Mouse (Mus musculus): ENCODE results near the gene Dync1i1. TPM values are rescaled to one million over a fixed set of nuclear protein-coding genes. Genes with fewer than 3 reads are reported as not detected.

Gene Dync1i1
- polyA plus RNA-seq, 1 experiment from 2014 or later = not detected

DNA sequence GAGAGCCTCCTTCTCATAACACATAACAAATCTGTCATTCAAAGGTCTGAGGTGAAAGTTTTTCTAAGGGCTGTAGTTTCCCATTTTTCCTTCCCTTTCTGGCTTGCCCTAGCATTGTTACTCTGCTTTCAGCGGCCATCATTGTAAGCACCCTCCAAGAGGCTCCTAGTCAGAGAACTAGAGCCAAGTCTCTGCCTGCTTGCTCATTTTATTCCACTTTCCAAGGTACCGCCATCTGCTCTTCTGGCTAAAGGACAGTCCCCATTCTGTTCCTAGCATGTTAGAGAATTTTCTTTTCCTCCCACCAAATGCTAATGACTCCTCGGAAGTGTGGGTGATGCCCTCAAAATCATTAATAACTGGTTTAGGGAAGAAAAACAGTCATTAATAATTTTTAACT is 276.6 kb downstream of the Dync1i1 start:
- no peak overlapping the region for H3K4me3 ChIP-seq (ENCODE audit: inconsistent target)
- 83% methylated on average over 3 of the region's 3 CpGs for WGBS (ENCODE audit: missing documents)
- no peaks in the 10 kb centered on the region for H3K36me3 ChIP-seq (ENCODE audit: inconsistent target)
- H3K79me2 ChIP-seq (ENCODE audit: inconsistent target) = no peaks in the 10 kb centered on the region
- H3K27ac ChIP-seq = no peak overlapping the region

DNA sequence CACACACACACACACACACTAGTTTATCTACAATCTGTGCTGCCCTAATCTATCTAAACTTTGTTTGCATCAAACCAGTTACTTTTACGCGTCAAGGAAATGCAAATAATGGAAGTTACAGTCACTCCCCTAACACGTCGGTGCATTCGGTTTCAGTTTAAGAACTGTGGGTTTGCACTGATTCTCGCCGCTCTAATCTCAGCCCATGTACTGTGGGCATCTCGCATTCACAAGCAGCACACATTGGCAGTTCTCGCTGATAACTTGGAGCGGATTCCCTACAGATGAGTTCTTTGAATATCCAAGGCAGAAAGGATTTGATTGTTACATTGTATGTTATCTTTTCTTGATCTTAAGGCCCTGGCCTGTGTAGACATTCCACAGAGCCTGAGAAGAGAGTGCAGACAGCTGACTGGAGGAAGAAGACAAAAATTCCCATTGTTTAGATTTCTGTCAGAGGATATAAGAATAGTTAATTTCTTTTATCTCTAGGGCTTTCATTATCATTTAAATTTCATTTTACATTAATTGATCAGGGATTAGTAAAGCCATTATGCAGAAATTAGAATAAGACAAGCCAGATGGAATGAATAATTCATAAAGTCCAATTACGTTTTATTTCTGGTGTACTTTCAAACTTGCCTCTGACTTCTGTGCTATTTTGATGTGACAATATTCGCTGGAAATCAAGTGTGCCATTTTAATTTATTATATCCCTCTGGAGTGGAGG is 279.5 kb downstream of the Dync1i1 start:
- WGBS (ENCODE audit: missing documents) = 63% methylated on average over 12 of the region's 12 CpGs
- Histone ChIP-seq H3K27ac (no peak overlapping the region), H3K4me3 (ENCODE audit: inconsistent target) (no peak overlapping the region), H3K36me3 (ENCODE audit: inconsistent target) (no peaks in the 10 kb centered on the region), H3K79me2 (ENCODE audit: inconsistent target) (no peaks in the 10 kb centered on the region)

DNA sequence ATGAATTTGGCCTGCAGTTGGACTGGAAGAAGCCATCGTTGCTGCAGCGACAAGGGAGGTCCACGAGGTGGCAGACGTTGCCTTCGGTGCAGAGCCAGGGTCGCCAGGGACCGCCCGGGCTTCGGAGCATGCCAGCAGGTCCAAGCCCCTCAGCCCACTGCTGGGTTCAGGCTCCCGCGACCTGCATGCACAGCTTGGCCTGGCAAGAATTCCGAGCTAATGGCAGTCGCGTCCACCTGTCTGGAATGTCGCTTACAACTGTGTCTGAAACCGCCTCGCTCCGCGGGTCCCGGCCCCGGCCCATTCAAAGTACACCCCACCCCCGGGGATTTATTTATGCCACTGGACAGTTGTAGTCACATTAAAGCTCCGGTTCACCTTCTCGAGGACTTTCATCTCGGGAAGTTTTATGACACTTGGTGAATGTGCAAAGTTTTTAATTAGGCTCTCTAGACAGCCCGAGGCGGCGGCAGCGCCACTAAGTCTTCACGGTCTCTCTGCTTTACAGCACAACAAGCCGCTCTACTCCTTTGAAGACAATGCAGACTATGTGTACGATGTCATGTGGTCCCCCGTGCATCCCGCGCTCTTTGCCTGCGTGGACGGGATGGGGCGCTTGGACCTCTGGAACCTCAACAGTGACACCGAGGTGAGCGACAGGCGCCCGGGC is 280.5 kb downstream of the Dync1i1 start:
- Histone ChIP-seq H3K4me3 (ENCODE audit: inconsistent target) (peak overlapping the region; percentile 26), H3K27ac (no peak overlapping the region), H3K79me2 (ENCODE audit: inconsistent target) (no peaks in the 10 kb centered on the region), H3K36me3 (ENCODE audit: inconsistent target) (no peaks in the 10 kb centered on the region)
- 7% methylated on average over 41 of the region's 42 CpGs for WGBS (ENCODE audit: missing documents)

DNA sequence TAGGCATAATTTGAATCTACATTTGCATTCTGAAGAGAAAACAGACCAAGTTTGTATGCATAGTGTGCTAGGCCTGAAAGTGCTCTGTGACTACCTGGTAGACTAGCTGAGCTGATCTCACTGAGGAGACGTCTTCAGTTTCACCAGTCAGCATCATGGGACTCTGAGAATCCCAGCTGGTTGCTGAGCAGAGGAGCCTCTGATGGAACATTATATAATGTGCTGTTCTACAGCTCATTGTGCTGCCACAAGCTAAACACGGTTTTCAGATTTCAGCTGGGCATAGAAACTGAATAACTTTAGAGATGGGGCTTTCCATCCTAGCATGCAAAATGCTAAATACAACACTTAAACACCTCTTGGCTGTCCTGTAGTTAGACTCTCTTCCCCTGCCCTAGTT is 285.9 kb downstream of the Dync1i1 start:
- no peak overlapping the region for H3K4me3 ChIP-seq (ENCODE audit: inconsistent target)
- no peaks in the 10 kb centered on the region for H3K79me2 ChIP-seq (ENCODE audit: inconsistent target)
- H3K36me3 ChIP-seq (ENCODE audit: inconsistent target) = no peaks in the 10 kb centered on the region
- 90% methylated on average over 2 of the region's 2 CpGs for WGBS (ENCODE audit: missing documents)
- H3K27ac ChIP-seq = no peak overlapping the region

DNA sequence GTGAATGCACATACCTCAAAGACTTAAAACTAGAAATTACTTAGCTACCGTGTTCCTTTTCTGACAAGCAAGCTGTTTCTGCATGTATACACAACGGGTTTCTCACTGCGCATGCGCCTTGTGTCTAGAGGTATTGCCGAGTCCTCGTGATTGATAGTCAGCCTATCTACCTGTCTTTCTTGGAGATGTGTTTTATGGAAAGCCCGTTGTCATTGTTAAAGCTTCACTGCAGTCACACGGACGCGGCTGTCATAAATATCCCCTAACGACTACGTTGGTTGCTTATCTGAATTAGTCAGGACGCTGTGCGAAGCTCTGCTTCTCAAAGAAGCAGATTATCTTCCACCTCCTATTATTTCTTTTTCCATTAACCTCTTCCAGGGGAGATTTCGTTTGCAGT is 290.2 kb downstream of the Dync1i1 start:
- Histone ChIP-seq H3K4me3 (ENCODE audit: inconsistent target) (no peak overlapping the region), H3K27ac (no peak overlapping the region), H3K79me2 (ENCODE audit: inconsistent target) (no peaks in the 10 kb centered on the region), H3K36me3 (ENCODE audit: inconsistent target) (no peaks in the 10 kb centered on the region)
- WGBS (ENCODE audit: missing documents) = 68% methylated on average over 15 of the region's 15 CpGs

DNA sequence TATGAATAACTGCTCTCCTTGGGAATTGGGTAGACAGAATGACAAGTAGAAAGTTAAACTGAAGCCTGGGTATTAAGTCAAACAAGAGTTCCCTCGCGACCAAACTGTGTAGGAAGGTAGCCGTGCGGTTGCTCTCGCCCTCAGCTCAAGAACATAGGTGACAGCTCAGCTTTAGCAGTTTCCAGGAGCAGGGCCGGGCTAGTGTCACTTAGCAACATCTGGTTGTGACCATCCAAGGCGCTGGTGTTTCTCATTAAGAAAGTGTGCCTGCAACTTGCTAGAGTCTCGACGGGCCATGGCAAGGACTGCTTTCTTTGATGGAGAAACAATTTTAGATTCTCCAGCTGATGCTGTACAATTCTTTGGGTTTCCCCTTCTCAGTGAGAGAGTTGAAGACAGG is 291.5 kb downstream of the Dync1i1 start:
- WGBS (ENCODE audit: missing documents) = 90% methylated on average over 9 of the region's 9 CpGs
- Histone ChIP-seq H3K79me2 (ENCODE audit: inconsistent target) (no peaks in the 10 kb centered on the region), H3K27ac (no peak overlapping the region), H3K36me3 (ENCODE audit: inconsistent target) (no peaks in the 10 kb centered on the region), H3K4me3 (ENCODE audit: inconsistent target) (no peak overlapping the region)

DNA sequence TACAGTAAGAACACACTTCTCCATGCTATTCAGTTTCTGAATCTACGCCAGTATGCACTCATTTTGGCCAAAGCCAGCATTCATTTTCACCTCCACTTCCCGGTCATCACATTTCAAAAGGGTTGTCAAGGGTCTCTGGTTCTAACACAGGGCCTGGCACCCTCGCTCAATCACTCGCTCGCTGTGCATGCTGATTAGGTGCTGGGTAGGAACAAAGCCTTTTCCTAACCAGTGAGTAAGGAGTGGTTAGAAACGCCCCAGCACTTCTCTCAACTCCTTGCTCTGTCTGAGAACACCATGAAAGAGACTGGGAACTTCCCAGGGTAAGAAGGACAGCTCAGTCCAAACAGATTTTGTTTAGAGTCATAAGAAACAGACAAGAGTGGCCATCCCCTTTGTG is 298.5 kb downstream of the Dync1i1 start:
- WGBS (ENCODE audit: missing documents) = 76% methylated on average over 6 of the region's 6 CpGs
- H3K36me3 ChIP-seq (ENCODE audit: inconsistent target) = no peaks in the 10 kb centered on the region
- H3K27ac ChIP-seq = no peak overlapping the region
- H3K79me2 ChIP-seq (ENCODE audit: inconsistent target) = no peaks in the 10 kb centered on the region
- H3K4me3 ChIP-seq (ENCODE audit: inconsistent target) = no peak overlapping the region

DNA sequence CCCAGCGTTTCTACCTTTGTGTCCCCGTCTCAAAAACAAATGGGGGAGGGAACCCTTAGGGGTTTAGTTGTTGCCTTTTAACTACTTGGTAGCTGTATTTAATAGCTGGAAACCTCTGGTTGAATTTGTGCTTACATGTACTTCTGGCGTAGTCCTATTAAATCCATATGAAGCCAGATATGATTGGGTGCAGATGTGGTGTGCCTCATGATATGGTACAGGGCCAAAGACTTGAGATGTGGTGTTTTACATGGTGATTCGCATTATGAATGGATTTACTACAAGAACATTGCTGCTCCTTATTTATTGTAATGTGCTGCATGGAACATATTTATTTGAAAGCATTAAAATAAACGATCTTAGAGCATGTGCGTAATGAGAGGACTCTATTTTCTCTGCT is 302.2 kb downstream of the Dync1i1 start:
- Histone ChIP-seq H3K27ac (no peak overlapping the region), H3K36me3 (ENCODE audit: inconsistent target) (no peaks in the 10 kb centered on the region), H3K4me3 (ENCODE audit: inconsistent target) (no peak overlapping the region), H3K79me2 (ENCODE audit: inconsistent target) (no peaks in the 10 kb centered on the region)
- 97% methylated on average over 6 of the region's 6 CpGs for WGBS (ENCODE audit: missing documents)

DNA sequence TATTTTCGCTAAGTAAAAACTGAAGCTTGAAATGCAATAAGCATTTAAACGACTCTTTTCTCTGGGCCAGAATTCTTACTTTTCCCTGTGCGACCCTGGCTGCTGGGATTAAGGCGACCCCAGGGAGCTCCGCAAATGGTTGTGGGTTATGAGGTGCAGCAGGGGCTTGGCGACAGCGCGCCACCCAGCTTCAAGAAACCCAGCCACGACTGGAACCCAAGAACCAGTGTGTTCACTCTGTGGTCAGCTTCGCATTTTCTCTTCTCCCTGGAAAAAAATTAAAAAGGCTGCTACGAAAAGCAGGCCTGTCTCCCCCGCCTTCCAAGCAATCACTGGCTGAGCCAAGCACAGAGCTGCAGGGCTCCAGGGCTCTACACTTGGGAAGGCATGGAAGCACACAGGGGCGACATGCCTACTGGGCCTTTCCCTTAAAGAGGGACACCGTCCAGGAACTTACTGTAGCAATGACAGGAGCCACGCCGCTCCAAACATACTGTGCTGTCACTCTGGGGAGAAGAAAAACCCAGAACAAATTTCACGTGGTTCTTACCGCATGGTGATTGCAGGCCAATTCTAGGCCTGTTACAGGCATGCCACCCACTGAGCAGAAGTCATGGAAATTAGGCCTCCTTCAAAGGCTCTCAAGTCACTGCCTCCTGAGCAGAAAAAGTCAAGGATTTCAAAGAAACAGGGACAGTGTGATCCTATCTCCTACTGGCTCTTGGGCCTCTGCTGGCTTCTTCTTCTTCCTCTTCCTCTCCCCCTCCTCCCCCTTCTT is 313.5 kb downstream of the Dync1i1 start:
- no peak overlapping the region for H3K4me3 ChIP-seq (ENCODE audit: inconsistent target)
- no peaks in the 10 kb centered on the region for H3K79me2 ChIP-seq (ENCODE audit: inconsistent target)
- WGBS (ENCODE audit: missing documents) = 91% methylated on average over 18 of the region's 18 CpGs
- no peaks in the 10 kb centered on the region for H3K36me3 ChIP-seq (ENCODE audit: inconsistent target)
- H3K27ac ChIP-seq = no peak overlapping the region

DNA sequence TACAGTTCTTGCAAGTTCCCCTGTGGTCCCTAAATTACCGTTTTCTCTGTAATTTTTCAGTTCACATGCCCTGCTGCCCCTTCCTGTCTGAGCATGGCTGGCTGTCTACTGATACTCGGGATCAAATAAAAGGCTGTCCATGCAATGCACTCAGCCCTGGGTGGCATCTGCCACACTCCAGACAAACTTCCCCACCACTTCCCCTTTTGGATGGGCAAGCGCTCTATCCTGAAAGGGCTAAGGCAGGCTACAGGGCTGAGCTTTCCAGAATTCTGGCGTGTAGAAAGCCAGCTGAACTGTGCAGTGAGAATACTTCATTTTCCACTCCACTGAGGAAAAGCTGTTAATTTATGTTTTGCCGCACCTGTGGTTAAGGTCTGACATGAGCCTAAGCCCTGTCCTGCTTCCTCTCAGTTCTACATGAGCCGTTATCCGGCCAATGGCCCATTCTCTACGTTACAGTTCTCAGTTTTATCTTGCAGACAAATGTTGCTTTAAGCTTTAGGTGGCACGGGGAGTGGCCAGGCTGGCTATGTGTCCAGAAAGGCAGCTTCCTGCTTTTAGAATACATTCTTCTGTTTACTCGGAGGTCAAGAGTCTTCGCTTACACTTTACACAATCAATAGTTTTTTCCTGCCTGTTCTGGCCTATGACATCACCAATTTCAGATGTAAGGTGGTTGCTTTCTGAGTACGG is 321.4 kb downstream of the Dync1i1 start:
- no peak overlapping the region for H3K27ac ChIP-seq
- no peaks in the 10 kb centered on the region for H3K36me3 ChIP-seq (ENCODE audit: inconsistent target)
- H3K79me2 ChIP-seq (ENCODE audit: inconsistent target) = no peaks in the 10 kb centered on the region
- 40% methylated on average over 12 of the region's 12 CpGs for WGBS (ENCODE audit: missing documents)
- H3K4me3 ChIP-seq (ENCODE audit: inconsistent target) = no peak overlapping the region

DNA sequence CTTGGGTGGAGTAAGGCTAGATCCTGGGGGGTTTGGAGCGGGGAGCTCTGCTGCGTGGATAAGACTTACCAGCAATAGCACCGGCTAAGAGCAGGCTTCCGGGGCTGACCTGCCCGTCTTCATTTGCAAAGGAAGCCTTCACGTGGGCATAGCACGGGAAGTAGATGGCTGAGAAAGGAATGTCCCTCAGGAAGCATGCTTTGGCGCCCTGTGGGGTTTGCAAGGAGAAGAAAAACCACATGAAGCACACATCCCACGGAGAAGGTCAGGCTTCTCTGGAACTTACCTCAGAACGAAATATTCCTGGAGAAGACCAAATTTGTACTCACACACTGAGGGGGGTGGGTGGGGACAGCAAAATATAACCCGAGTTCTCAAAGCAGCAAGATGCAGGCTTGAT is 327.3 kb downstream of the Dync1i1 start:
- H3K27ac ChIP-seq = no peak overlapping the region
- WGBS (ENCODE audit: missing documents) = 77% methylated on average over 11 of the region's 11 CpGs
- H3K4me3 ChIP-seq (ENCODE audit: inconsistent target) = no peak overlapping the region
- H3K79me2 ChIP-seq (ENCODE audit: inconsistent target) = no peaks in the 10 kb centered on the region
- no peaks in the 10 kb centered on the region for H3K36me3 ChIP-seq (ENCODE audit: inconsistent target)

DNA sequence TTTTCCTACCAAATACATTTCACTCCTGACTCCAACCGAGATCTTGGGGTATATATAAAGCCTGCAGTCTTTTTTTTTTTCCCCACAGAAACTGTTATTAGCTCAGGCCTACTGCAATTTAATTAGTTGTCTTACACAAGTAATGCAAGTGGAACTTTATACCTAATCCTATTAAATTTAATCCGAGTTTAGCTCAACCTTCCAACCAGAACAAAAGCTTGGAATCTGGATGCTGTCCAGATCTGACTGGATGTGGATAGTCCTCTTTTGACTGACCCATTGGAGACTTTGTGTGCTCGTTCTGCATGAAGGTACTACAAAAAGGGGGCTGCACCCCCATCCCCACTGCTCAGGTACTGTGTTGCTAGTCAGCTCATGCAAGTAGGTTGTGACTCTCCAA is 328.5 kb downstream of the Dync1i1 start:
- no peak overlapping the region for H3K4me3 ChIP-seq (ENCODE audit: inconsistent target)
- H3K27ac ChIP-seq = no peak overlapping the region
- no peaks in the 10 kb centered on the region for H3K79me2 ChIP-seq (ENCODE audit: inconsistent target)
- WGBS (ENCODE audit: missing documents) = 94% methylated on average over 3 of the region's 3 CpGs
- H3K36me3 ChIP-seq (ENCODE audit: inconsistent target) = no peaks in the 10 kb centered on the region

DNA sequence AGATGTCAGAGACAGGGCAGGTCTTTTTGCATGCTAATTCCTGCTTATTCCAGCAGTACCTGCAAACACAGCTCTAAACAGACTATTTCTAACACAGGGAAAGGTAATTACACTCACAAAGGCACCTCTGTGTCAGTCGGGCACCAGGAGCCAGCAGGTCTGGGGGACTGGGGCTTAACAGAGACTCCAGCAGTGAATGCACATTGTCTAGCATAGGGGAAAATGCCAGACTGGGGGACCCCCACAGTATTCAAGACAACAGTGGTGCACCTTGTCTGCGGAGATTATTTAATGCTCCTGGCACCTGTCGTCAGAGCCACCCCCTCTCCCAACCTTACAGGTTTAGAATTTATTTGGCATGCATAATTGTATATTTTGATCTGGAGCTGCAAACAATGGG is 333.1 kb downstream of the Dync1i1 start:
- H3K79me2 ChIP-seq (ENCODE audit: inconsistent target) = no peaks in the 10 kb centered on the region
- H3K27ac ChIP-seq = no peak overlapping the region
- no peaks in the 10 kb centered on the region for H3K36me3 ChIP-seq (ENCODE audit: inconsistent target)
- WGBS (ENCODE audit: missing documents) = 93% methylated on average over 3 of the region's 3 CpGs
- H3K4me3 ChIP-seq (ENCODE audit: inconsistent target) = no peak overlapping the region

DNA sequence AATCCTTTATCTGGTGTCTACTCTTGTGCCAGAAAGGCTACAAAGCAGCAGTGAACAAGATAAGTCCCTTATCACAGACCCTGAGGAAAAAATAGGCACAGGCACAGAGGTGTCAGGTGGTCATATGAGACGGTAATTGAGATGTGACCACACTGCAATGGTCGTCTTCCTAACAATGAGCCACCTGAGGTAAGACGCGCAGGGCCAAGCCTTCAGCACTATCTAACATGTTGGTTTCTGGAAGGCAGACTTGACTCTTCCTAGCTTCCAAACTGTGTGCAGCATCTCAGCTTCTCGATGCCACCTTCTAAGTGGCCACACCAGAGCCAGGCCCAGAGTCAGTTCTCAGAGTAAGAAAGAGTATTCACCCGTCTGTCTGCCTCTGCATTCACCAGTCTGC is 341.8 kb downstream of the Dync1i1 start:
- H3K36me3 ChIP-seq (ENCODE audit: inconsistent target) = no peaks in the 10 kb centered on the region
- H3K27ac ChIP-seq = no peak overlapping the region
- no peaks in the 10 kb centered on the region for H3K79me2 ChIP-seq (ENCODE audit: inconsistent target)
- WGBS (ENCODE audit: missing documents) = 96% methylated on average over 6 of the region's 6 CpGs
- H3K4me3 ChIP-seq (ENCODE audit: inconsistent target) = no peak overlapping the region

DNA sequence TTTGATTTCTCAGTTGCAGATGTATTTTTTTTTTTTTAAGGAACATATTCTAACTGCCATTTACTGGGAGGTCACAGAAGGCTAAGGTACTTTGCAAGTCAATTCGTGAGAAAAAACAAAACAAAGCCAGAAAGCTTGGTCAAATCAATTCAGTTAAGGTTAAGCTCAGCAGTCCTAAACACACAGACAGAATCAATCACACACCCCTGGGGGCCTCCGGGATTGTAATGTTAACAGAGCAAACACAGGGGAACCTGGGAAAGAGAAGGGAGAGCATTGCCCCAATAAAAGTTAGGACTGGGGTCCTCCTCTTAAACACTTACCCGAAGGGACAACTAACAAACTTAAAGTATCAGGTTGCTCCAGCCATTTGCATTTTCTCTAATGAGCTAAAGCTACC is 344.6 kb downstream of the Dync1i1 start:
- no peaks in the 10 kb centered on the region for H3K79me2 ChIP-seq (ENCODE audit: inconsistent target)
- no peak overlapping the region for H3K4me3 ChIP-seq (ENCODE audit: inconsistent target)
- no peaks in the 10 kb centered on the region for H3K36me3 ChIP-seq (ENCODE audit: inconsistent target)
- 67% methylated on average over 3 of the region's 3 CpGs for WGBS (ENCODE audit: missing documents)
- no peak overlapping the region for H3K27ac ChIP-seq
